Mouse (Mus musculus): ENCODE measurements at regions not wholly inside any gene's neighbourhood (a gene's known extent, or its start where the extent isn't known, plus 50 kb on each side); places are given as distances from the start of the nearest gene placed in this dataset.
A peak's percentile ranks its signal among the peaks of the same experiment; 100 is the strongest.

DNA sequence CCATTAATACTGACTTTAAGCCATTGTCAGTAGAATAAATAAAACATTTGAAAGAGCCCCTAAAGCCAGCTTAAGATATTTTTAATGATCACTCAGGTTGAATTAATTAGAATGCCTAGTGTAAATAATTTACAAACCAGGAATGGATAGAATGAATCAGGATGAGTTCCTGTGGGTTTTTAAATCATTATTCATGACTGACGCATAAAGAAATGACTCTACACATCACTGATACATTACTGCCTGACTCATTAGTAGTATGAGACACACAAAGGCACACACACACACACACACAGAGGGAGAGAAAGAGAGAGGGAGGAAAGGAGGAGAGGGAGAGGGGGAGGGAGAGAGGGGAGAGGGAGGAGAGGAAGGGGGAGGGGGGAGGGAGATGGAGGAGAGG is 612.0 kb downstream of the Ipmk start:
- Histone ChIP-seq H3K36me3 (ENCODE audit: control insufficient read depth, insufficient read depth, low read length) (no peaks in the 10 kb centered on the region), H3K9me3 (ENCODE audit: control insufficient read depth, low read length) (no peaks in the 10 kb centered on the region), H3K27me3 (replicated peaks; ENCODE audit: control insufficient read depth, insufficient read depth, low read length) (no peaks in the 10 kb centered on the region), H3K9ac (ENCODE audit: low read depth, low read length) (no peak overlapping the region), H3K27ac (ENCODE audit: low read depth, low read length) (no peak overlapping the region), H3K4me2 (ENCODE audit: low read length) (no peak overlapping the region), H3K4me1 (ENCODE audit: control insufficient read depth, insufficient read depth, low read depth, low read length) (no peaks in the 10 kb centered on the region), H3K4me3 (ENCODE audit: low read length) (no peak overlapping the region)
- ATAC-seq = no peak
- WGBS = 75% methylated on average over 1 of the region's 1 CpGs

DNA sequence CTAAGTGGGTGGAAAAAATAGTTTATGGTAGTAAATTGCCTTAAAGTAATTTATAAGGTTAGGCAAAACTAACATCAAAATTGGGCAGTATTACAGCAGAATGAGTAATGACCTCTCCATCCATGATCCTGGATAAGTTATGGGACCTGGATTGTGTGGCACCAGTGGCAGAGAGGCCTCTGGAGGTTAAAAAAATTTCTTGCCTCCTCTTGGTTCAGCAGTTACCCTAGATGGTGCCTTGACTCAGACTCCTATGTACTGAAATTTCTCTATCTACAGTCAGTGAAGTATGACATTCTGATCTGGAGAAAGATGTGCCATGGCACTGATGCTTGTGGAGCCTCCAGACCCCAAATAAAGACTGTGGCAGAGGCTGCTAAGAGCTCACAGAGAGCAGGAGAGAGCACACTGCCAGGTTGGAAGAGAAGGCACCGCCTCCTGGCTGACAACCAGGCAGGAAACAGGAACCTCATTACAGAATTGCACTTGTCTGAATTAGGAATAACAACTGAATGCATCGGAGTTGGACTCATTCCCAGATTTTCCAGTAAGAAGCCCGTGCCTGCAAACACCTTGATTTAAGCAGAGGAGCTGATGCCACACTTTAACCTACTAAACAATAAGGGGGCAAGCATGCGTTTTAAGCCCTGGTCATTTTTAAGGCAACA is 613.0 kb downstream of the Ipmk start:
- H3K27me3 ChIP-seq (replicated peaks; ENCODE audit: control insufficient read depth, insufficient read depth, low read length) = no peaks in the 10 kb centered on the region
- WGBS = 56% methylated on average over 4 of the region's 4 CpGs
- H3K4me2 ChIP-seq (ENCODE audit: low read length) = no peak overlapping the region
- peak; percentile 64; the same call in 1 of the 2 replicates for ATAC-seq
- no peaks in the 10 kb centered on the region for H3K36me3 ChIP-seq (ENCODE audit: control insufficient read depth, insufficient read depth, low read length)
- no peak overlapping the region for H3K4me3 ChIP-seq (ENCODE audit: low read length)
- H3K9ac ChIP-seq (ENCODE audit: low read depth, low read length) = no peak overlapping the region
- H3K9me3 ChIP-seq (ENCODE audit: control insufficient read depth, low read length) = no peaks in the 10 kb centered on the region
- no peaks in the 10 kb centered on the region for H3K4me1 ChIP-seq (ENCODE audit: control insufficient read depth, insufficient read depth, low read depth, low read length)
- H3K27ac ChIP-seq (ENCODE audit: low read depth, low read length) = no peak overlapping the region

DNA sequence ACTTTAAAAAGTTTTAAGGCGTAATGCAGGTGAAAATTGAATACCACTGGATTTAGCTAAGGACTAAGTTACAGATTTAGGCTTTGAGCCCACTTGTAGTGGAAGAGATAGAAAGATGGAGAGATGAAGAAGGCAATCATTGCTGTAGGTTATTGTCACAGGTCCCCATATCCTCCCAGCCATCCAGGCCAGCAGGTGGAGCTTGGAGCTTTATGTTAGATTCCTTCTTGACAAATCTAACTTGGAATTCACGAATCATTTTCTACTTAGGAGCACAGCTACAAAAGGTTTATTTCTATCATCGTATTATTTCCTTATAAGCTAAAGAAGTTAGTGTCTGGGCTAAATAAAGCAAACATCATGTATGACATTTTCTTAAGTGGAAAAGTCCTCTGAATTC is 630.5 kb downstream of the Ipmk start:
- H3K9me3 ChIP-seq (ENCODE audit: control insufficient read depth, low read length) = no peaks in the 10 kb centered on the region
- H3K36me3 ChIP-seq (ENCODE audit: control insufficient read depth, insufficient read depth, low read length) = no peaks in the 10 kb centered on the region
- H3K27me3 ChIP-seq (replicated peaks; ENCODE audit: control insufficient read depth, insufficient read depth, low read length) = no peaks in the 10 kb centered on the region
- no peak overlapping the region for H3K27ac ChIP-seq (ENCODE audit: low read depth, low read length)
- H3K4me3 ChIP-seq (ENCODE audit: low read length) = no peak overlapping the region
- no peak overlapping the region for H3K4me2 ChIP-seq (ENCODE audit: low read length)
- ATAC-seq = no peak
- no peak overlapping the region for H3K9ac ChIP-seq (ENCODE audit: low read depth, low read length)
- 82% methylated on average over 3 of the region's 3 CpGs for WGBS
- no peaks in the 10 kb centered on the region for H3K4me1 ChIP-seq (ENCODE audit: control insufficient read depth, insufficient read depth, low read depth, low read length)

DNA sequence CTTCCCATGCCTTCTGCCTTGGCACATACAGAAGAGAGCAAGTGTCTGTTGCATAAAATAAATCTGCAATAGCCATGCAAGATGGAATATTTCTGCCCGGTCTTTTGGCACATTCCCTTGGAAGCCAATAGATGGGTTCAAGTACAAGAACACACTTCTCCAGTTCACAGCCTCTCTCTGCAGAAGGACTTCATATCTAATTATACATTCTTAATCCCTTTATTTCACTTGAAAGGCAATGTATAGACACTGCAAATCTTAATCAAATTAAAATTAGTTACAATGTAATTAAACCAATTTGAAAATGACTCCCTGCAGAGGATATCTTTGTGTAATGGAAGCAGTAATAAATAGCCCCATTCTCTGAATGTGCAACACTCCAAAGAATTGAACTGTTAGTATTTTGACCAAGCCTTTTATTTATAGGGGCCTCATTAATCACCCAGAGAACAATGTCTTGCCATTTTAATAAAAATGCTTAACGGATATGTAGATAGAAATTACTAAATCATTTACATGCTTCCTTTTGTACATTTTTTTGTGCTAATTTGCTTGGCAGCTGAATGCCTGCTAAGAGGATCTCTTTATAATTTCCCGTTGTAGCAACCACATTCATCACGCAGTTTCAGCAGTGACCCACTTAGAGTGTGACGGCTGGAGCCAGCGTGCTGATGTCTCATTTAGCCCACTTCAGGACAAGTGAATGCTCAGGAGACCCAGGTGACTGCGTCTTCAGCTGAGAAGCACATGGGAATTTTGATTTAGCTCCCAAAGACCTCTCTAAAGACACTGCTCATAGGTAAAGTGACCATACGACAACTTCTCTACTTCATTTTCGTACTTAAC is 651.5 kb upstream of the Zwint start:
- Histone ChIP-seq H3K27me3 (replicated peaks; ENCODE audit: control insufficient read depth, insufficient read depth, low read length) (no peaks in the 10 kb centered on the region), H3K4me2 (ENCODE audit: low read length) (no peak overlapping the region), H3K9ac (ENCODE audit: low read depth, low read length) (no peak overlapping the region), H3K9me3 (ENCODE audit: control insufficient read depth, low read length) (no peaks in the 10 kb centered on the region), H3K4me1 (ENCODE audit: control insufficient read depth, insufficient read depth, low read depth, low read length) (peaks cover 2% of the 10 kb centered on the region), H3K27ac (ENCODE audit: low read depth, low read length) (no peak overlapping the region), H3K4me3 (ENCODE audit: low read length) (no peak overlapping the region), H3K36me3 (ENCODE audit: control insufficient read depth, insufficient read depth, low read length) (no peaks in the 10 kb centered on the region)
- 46% methylated on average over 9 of the region's 9 CpGs for WGBS
- ATAC-seq = no peak

Measured in hindbrain, embryonic 16.5 days (tissue).